Mouse (Mus musculus) T-helper 2 cell (primary cell): Measurements from ENCODE around the gene Cyb5r1.
"Not testable (repeated sequence)": the region's sequence is repeated elsewhere in the genome, so short reads cannot be mapped to it uniquely, and the experiment has no call there.

ENCODE experiments used
- in situ Hi-C: fragments of 300-600 bp; cut with MboI, MseI; formaldehyde crosslinking; loops from one replicate; pipeline ENCODE4 v1.15.1; 2025; ENCODE audit warnings: high pct_unique_total_duplicates

Cyb5r1 gene

GRCm38 (mm10) chr1:134414038-134414437 is 8.7 kb downstream of the Cyb5r1 start:
- in situ Hi-C loops, result no loop called here

DNA sequence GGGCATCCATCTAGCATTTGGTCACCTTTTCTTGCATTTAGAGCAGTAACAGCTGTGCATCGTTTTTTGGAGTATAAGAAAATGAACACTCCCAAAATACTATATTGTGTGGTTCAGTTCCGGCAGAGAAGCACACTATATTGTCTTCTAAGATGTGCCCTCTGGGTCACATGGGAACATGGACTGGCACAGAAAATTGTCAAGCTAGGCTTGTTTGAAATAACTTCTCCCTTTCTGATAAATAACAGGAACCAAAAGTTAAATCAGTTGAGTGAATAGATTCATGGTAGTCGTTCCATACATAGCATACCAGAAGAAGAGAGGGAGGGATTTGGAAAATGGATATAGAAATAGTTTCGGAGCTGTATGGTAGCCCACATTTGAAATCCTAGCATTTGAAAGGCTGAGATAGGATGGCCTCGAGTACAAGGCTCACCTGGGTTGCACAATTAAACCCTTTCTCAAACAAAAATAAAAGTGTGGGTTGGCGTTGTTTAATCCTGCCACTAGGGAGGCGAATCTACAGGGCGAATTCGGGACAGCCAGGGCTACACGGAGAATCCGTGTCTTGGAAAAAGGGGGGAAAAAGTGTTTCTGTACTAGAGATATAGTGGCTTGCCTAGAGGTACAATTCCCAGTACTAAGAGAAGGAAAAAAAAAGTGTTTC is 9.3 kb downstream of the Cyb5r1 start:
- in situ Hi-C loops, result no loop called here

DNA sequence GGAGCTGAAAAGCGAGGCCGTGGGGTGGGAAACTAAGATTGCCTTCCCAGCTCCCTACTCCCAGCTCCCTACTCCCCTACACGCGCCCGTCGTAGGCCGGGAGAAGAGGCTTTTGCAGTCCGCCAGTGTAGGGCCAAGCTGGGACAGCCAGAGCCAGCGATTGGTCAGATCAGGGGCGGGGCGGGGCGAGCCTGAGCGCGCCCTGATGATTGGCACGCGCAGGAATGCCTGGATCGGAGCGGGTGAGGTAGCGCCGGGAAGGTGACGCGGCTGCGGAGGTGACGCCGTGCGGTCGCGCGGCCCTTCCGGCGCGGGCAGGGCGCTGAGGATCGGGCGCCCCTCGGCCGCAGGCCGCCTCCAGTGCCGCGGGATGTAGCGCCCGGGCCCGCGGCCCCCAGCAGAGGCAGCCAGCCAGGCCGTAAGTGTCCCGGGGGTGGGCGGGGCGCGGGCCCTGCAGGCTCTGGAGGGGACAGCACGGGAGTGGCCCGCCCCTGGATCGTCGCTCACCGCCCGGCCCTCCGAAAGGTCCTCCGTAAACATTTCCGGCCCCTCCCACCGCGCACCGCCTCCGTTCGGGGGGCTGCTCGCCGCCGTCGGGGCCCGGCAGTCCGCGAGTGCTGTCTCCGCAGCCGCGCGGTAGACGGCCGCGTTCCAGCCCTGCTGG is 9.9 kb downstream of the Cyb5r1 start, which contains the start of gene Adipor1:
Adipor1 (plus strand) TSS at position 211 of the 664 bp plus-strand sequence.
- in situ Hi-C loops, result no loop called here

GRCm38 (mm10) chr1:134418414-134418975 is 13.1 kb downstream of the Cyb5r1 start:
- in situ Hi-C loops, result no loop called here

GRCm38 (mm10) chr1:134419176-134419575 is 13.8 kb downstream of the Cyb5r1 start:
- in situ Hi-C loops, result no loop called here

DNA sequence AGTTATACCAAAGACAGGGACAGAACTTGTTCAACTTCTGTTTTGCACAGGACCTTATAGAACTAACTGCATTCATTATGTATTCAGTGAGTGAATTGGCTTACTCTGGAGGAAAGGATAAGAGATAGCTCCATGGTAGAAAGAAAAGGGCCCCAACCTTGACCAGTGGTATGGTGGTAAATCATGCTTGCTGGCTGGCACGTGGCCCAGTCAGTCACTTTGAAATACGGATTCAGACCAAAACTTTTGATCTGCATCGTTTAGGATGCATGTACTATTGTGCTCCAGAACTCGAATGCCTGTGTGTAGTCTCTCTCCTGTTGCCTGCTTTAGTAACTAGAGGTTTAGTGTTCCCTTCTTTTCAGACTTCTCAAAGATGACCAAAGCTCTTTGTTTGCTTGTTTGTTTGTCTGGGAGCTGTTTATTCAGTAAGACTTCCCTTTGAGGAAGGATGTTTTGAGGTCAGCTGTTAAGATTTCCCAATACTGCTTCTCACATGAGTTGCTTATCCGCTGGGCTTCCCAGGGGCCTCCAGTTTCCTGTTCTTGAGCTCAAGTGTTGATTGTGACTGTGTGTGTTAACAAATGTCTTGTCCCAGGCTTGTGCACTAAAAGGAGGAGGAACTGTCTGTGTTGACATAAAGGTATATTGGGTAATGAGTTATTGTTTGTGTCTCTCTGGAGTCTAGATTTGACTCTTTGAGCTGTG is 14.5 kb downstream of the Cyb5r1 start:
- in situ Hi-C loops, result no loop called here

GRCm38 (mm10) chr1:134423911-134424310 is 18.6 kb downstream of the Cyb5r1 start:
- in situ Hi-C loops, result no loop called here

DNA sequence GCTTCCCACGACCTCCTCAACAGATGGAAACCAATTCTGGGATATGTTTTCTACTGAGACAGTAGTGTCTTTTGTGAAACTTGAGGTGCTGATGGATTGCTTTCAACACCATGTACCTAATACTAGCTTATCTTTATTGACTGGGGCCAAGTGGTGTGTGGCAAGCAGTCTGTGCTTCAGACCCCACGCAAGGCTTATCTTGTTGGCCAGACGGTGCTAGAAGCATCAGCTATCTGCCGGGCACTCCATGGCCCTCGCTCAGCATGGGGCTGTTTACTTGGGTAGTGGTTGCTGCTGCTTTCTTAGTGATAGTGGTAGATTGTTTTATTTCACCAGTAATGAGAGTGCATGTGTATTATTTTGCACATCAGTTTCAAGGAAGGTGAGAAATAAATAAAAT is 20.9 kb downstream of the Cyb5r1 start:
- in situ Hi-C loops, result no loop called here

DNA sequence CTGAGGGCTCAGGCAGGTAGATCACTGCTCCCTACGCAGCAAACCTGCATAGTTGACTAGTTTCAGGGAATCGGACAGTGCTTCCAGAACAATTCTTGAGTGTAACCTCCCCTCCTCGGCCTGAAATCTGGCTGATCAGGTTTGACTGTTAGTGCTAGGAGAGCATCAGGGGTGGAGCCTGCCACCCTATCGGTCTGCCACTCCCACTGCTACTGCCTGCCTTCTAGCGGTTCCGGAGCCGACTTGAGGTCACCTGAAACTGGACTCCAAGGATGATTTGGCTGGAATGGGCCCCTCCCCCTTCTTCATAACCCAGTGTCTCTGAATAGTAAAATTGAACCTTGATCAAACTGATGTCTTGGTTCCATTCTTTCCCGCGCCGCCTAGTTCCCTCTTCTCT is 27.6 kb downstream of the Cyb5r1 start:
- in situ Hi-C loops, result no loop called here

DNA sequence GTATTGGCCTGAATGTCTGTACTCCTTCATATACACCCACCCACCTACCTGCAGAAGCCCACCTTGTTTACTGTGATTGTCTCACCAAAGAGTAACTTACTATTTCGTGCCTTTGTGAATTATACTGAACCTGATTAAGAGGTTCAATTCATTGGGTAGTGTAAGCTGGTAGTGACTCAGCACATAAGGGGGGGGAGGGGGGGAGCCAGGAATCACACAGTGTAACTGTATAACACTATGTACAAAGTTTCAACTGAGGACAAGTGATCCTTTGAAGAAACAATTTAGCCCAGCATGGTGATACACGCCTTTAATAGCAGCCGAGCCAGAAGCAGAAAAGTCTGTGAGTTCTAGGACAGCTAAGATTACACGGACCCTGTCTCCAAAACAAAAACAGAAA is 28.1 kb downstream of the Cyb5r1 start:
- in situ Hi-C loops, result no loop called here

DNA sequence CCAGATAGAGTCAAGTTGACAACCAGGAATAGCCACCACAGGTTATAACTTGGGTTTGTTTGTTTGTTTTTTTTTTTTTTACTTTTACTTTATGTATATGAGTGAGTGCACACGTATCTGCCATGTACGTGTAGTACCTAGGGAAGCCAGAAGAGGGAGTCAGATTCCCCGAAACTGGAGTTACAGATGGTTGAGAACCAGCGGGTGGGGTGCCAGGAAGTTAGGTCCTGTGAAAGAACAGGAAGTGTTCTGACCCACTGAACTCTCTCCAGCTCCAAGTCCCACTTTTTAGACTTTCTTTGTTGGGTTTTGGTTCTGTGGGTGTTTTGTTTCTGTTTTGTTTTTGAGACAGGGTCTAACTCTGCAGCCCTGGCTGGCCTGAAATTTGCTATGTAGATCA is 30.1 kb downstream of the Cyb5r1 start:
- in situ Hi-C loops, result no loop called here

- in situ Hi-C loops, result no loop called here
Measured at GRCm38 (mm10) chr1:134440437-134440836, 35.1 kb downstream of the Cyb5r1 start.

DNA sequence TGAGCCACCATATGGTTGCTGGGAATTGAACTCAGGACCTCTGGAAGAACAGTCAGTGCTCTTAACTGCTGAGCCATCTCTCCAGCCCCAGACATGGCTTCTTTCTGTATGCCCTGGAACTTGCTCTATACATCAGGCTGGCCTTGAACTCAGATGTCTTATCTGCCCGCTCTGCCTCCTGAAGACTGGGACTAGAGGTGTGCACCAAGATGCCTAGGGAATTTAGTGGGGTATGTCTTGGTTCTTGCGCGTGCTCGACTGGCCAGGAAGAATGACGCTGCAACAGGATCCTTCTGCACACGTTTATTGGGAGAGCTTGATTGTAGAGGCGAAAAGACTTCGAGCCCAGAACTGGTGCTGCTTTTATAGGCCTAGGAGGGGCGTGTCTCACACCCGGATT is 36.4 kb downstream of the Cyb5r1 start:
- in situ Hi-C loops, result not testable (repeated sequence)

- in situ Hi-C loops, result no loop called here
Measured at GRCm38 (mm10) chr1:134442394-134442793, 37.0 kb downstream of the Cyb5r1 start.

- in situ Hi-C loops, result not testable (repeated sequence)
Measured at GRCm38 (mm10) chr1:134443288-134443687, 37.9 kb downstream of the Cyb5r1 start.

GRCm38 (mm10) chr1:134445418-134445817 is 40.1 kb downstream of the Cyb5r1 start:
- in situ Hi-C loops, result no loop called here

DNA sequence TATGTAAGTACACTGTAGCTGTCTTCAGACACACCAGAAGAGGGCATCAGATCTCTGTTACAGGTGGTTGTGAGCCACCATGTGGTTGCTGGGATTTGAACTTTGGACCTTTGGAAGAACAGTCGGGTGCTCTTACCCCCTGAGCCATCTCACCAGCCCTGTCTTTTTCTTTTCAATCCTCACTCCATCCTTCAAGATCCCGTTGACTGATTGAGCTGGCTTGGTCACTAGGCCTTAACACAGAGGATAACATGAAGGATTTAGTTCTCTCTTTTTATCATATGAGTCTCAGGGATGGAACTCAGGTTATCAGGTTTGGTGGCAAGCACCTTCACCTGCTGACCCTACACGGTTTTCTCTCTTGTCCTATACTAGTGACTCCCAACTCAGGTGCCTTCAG is 43.2 kb downstream of the Cyb5r1 start:
- in situ Hi-C loops, result not testable (repeated sequence)

GRCm38 (mm10) chr1:134450201-134450600 is 44.8 kb downstream of the Cyb5r1 start:
- in situ Hi-C loops, result no loop called here

- in situ Hi-C loops, result no loop called here
Measured at GRCm38 (mm10) chr1:134450986-134451385, 45.6 kb downstream of the Cyb5r1 start.

DNA sequence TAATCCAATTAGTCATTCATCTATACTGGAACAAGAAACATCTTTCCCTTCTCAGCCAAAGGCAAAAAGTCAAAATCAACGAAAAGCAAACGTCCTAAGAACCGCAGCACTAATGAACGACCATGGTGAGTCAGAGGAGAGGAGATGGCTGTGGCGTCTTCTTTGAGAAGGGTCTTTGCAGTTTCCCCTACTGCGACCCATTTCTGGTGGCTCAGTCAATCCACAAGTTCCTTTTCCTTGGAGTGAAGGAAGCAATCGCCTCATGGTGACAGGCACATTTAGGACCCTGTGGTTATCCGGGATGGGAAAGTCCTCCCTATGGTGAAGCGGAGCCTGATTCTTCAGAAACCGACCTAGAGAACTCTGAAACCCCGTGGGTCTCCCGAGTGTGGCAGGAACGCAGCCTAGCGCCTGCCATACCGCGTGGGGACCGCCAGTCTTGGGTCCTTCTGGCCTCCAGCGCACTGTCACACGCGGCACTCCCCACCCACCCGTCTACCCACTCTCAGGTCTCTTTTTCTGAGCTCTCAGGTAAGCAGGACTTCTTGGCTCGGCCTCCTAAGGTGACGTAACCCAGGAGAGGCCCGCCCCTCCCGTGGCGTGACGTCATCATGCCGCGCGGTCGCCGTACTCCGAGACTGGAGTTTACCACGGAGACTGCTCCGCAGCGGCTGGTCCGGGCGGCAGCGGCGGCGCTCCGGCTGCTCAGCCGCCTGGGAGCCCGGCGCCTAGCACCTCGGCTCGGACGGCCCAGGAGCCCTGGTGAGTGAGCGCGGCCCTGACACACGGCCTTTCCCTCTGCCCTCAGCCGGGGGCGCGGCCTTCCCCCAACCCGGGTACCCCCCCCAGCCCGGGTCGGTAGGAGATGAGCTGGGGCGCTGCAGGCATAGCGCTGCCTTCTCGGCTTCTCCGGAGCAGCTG is 49.8 kb downstream of the Cyb5r1 start, which contains the start of gene Klhl12:
Klhl12 (plus strand) TSS at position 628 of the 921 bp plus-strand sequence.
- in situ Hi-C loops, result no loop called here

GRCm38 (mm10) chr1:134456060-134456459 is 50.7 kb downstream of the Cyb5r1 start:
- in situ Hi-C loops, result no loop called here
